Mouse (Mus musculus) heart, postnatal 25 days (tissue): ENCODE data around the gene Cxcl10. TPM values are rescaled to one million over a fixed set of nuclear protein-coding genes. Genes with fewer than 3 reads are reported as not detected.
A peak's percentile ranks its signal among the peaks of the same experiment; 100 is the strongest.

Experiments used
- DNase-seq: peaks from one replicate; pipeline ENCODE4 v3.0.0; 2022; ENCODE audit warnings: low spot score
- intact Hi-C: fragments of 180-260 bp; cut with DNase I; formaldehyde crosslinking; loops from one replicate; pipeline ENCODE4 v1.15.1; 2025
- total RNA-seq, 2 experiments: library from RNA; stranded (reverse); gene quantifications; 2 replicates each; pipeline ENCODE4 v1.2.3; 2021

Cxcl10 gene
- total RNA-seq, 2 experiments from 2014 or later = not detected

DNA sequence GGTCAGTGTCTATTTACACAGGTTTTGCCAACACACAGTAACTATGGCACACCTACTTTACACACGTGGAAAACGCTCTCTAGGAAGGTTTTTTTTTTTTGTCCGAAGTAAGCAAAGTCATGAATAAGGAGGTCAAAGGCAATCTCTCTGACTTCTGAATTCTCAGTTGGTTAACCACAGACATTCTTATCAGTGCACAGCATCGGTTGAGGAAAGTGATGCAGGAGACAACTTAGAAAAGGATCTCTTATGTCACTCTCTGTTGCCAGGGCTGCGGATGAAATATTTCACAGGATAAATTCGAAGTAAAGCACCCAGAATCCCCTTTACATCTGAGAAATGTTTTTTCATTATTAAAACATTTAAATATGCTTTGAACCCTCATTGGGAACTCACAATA, 21.3 kb downstream of the Cxcl10 start:
- intact Hi-C loops = no loop called here
- DNase-seq = no peak

DNA sequence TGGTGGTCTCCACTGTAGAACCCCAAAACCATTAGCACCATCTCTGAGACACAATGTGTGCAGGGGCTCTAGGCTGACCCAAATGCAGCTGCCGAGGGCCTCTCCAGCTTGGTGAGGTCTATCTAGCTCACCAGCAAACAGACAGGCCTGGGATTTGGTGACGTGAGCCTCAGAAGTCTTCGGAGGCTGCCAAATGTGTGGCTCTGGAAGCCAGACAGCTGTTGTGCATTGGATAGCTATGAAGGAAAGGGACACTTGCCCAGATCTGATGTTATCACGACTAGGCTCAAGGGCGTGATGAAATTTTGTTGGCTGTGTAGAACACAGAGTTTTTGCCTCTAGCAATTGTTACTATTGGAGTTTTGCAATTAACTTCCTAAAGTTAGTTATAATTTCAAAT, 25.4 kb downstream of the Cxcl10 start:
- intact Hi-C loops = no loop called here
- DNase-seq = peak; percentile 67

DNA sequence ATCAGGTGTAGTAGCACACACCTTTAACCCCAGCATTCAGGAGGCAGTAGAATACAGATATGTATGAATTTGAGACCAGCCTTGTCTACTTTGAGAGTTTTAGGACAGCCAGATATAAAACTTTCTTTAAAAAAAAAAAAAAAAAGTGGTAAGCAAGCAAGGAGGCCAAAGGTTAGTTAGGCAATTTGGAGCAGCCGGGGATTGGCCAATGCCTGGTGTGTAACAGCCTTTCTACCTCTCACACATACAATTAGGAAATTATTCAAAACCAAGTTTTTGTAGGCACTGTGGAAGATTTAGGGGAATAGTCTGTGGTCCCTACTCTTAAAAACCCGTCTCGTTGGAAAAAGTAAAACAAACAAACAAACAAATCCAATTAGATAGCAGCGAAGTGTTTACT, 26.1 kb downstream of the Cxcl10 start:
- DNase-seq = no peak
- intact Hi-C loops = no loop called here

DNA sequence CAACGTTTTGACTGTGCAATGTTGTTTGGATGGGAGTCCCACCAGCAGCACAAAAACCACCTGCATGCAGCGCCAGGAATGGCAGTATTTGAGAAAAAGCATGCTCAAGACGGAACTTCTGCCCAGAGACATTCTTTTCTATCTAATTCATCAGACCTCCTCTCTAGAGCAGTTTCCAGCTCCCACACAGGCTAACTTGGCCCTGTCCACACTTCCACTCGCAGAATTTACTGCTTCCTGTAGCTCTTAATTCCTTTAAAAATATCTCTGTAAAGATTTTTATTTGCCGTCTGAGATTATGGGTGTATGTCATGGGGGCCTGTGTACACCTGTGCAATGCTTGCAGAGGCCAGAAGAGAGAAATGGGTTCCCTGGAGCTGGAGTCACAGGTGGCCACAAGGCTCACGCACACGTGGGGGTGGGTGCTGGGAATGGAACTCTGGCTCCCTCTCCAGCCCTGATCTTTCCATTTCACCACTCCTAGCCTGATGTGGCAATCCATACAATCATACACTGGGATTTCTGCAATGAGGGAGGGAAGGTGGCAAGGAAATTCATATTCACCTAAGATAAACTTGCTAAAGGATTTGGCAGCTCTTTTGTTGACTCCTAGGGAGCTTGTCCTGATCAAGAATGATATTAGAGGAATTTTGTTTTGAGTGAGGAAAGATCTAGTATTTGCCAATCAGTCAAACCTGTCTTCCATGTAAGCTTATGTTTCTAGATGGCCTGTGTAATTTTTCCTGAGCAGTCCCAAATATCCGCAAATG, 26.9 kb downstream of the Cxcl10 start:
- DNase-seq = no peak
- intact Hi-C loops = no loop called here

DNA sequence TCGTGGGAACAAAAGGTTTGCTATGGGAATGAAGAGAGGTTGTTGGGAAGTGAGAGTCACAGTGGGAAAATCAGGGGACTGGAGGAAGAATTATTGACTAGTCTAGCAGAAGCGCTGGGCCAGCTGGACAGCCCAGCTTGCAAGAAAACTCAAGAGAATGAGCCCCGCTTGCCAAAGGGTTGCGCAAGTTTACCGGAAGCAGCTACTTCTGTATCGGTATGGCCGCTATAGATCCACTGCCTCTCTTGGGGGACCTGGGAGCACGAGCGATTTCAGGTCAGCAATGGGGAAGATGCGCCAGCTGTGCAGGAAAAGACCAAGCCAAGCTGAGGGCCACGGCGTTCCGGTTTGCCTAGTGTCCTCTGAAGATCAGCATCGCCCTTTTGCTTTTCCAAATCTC, 30.1 kb downstream of the Cxcl10 start:
- intact Hi-C loops = loop anchor here (10.0 kb wide), 1 partner anchor 186 kb away; the partner anchor contains the start of gene Scarb2
- DNase-seq = no peak

DNA sequence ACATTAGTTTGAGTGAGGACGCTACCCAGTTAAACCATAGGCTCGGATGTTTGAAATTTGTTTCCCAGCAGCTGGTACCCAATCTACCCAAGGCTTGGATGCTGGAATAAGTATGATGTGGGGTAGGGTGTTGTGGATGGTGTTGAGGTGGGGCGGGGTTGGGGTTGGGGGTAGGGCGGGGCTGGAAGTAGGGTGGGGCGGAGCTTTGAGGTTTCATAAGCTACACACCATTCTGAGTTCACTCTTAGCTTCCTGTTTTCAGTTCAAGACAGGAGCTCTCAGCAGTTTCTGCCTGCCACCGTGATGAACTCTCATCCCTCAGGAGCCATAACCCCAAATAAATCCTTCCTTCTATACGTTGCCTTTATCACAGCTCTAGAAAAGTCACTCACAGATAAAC, 30.6 kb downstream of the Cxcl10 start:
- intact Hi-C loops = loop anchor here (10.0 kb wide), 1 partner anchor 187 kb away; the partner anchor contains the start of gene Scarb2
- no peak for DNase-seq

DNA sequence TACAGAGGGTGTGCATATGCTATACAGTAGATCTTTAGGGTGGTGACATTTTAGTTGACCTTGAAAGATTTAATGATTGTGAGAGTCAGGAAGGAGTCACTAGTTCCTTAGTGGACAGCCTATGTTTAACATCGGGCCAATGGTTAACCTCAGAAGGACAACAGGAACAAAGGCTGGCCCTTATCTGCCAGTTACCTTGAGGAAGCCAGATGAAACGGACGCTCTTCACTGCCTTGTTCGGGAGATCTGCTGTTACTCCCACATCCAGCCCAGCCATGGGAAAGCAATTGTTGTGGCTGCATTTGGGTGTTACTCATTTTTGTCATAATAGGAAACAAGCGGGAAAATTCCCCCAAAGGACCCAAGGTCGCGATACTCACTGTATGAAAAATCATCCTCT, 34.9 kb downstream of the Cxcl10 start:
- no peak for DNase-seq
- intact Hi-C loops = loop anchor here (1.0 to 10.0 kb wide), 2 partner anchors 85 to 191 kb away; partner anchors contain the start of gene Scarb2

DNA sequence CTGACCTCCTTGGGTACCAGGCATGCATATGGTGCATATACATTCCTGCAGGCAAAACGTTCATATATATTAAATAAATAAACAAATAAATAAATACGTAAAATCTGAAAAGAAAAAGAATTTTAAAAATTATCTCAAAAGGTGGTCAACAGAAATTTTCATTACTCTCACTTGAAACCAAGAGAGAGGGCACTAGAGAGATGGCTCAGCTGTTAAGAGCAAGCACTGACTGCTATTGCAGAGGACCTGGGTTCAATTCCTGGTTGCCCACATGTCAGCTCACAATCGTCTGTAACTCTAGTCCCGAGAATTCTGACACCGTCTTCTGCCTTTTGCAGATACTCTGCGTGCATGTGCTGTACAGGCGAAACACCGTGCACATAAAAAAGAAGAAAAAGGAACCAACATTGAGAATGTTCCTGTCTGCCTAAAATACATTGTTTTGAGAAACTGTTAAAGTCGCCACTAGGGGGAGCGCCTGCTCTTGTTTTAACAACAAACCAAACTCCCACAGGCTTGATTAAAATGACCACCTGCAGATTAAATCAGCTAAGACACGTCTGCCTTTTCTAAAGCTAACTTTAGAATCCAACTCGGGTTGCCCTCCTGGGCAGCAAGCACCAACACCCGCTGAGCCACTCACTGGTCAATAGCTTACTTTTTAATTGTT, 36.5 kb downstream of the Cxcl10 start:
- peak; percentile 58 for DNase-seq
- intact Hi-C loops = loop anchor here (1.0 to 10.0 kb wide), 2 partner anchors 69 to 193 kb away; partner anchors contain the start of gene Scarb2

DNA sequence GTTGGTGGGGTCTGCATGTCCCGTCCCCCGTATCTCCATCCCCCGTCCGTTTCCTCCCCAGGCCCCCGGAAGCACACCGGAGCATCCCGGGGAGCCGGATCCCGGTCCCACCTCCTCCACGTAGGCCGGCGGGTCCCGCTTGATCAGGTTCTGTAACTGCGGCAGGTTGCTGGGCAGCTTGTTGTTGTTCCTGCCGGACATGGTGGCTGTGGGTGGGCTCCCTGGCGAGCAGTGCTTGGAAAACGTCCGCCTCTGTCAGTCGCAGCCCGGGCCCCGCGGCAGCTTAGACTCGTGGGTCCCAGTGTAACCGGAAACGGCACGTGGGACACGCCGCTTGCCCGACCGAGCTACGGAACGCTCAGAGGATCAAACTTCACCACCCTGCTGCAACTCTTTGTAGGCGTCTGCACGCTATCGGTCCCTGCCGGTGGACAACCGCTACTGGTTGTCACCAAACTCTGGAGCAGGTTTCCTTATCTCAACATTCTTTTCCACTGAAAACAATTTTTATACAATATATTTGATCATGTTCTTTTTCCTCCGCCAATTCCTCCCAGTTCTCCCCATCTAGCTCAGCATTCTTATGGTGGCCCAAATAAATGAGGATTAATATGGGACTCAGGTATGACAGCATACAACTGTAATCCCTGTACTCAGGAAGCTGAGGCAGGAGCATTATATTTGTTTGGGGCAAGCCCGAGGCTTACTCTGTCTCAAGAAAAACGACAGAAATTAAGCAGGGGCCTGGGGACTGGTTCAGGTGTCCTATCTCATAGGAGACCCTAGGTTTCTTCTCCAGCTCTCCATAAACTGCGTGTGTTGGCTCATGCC, 38.8 kb downstream of the Cxcl10 start, which contains the start of gene Sdad1:
Sdad1 (minus strand) TSS at position 799 of the 831 bp plus-strand sequence.
- intact Hi-C loops = loop anchor here (10.0 kb wide), 1 partner anchor 195 kb away; the partner anchor contains the start of gene Scarb2
- DNase-seq = peak; percentile 84

DNA sequence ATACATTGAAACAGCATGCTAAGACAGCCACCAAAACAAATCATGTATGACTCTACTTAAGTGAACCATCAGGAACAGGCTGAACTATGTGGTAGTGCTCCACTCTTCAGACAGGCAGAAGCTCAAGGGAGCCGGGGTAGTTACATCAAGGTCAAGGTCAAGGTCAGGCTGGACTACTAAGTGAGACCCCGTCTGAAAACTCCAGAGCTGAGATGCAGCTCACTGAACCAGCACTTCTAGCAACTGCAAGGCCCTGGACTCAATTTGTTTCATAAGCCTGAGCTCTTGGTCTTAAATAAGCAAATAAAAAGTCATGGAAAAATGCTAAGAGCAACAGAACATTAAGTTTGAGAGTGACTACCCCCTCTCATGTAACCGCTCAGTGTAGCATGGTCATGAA, 44.4 kb downstream of the Cxcl10 start:
- no peak for DNase-seq
- intact Hi-C loops = no loop called here

DNA sequence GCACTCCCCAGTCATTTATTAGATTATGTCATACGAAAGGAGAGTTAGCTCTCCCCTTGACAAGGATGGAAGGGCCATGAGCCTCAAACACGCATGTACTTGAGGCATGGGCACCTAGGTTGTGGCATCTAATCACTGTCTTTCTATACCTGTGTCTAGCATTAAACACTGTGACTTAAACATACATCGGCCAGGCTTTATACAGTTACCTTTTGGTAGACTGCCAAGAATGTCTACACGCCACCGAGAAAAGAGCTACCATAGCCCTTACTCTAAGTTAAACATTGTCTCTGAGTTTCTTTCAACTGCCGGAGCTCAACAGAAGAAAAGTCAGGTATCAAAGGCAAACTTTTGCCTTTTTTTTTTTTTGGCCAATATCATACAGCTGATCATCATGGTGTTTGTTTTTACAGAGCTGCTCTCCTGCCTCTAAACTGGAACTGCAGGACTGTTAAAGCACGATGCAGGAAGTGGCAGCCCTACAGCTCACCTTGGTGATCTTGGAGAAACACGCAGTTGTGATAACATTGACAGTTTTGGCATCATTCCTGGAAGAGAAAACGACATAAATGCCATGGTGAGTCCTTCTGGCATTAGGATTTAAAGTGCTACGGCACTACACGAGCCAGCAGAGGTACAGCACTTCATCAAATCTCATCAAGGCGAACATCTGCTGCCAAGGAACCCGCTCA, 46.4 kb downstream of the Cxcl10 start:
- DNase-seq = no peak
- intact Hi-C loops = no loop called here

Other genes starting within 250 kb of the Cxcl10 start
- gene Uso1, start 211.0 kb downstream of the Cxcl10 start, total RNA-seq = 10 to 100 TPM; 38.2 to 38.3 TPM
- gene U90926, start 133.5 kb downstream of the Cxcl10 start, total RNA-seq = not detected
- gene Ppef2, start 92.6 kb downstream of the Cxcl10 start, total RNA-seq = under 1 TPM in 1 of 2 experiments, not detected in 1; 0.16 TPM
- 10 to 100 TPM; 12.6 to 12.9 TPM for gene Naaa, start 70.7 kb downstream of the Cxcl10 start, total RNA-seq
- gene Sdad1, start 38.4 kb downstream of the Cxcl10 start, total RNA-seq = 10 to 100 TPM; 11.2 to 12.3 TPM
- gene Cxcl9, start 20.8 kb downstream of the Cxcl10 start, total RNA-seq = 1 to 10 TPM; 1.7 to 2.6 TPM
- 100 to 1,000 TPM; 689 to 788 TPM for gene Art3, start 17.1 kb downstream of the Cxcl10 start, total RNA-seq
- 10 to 100 TPM; 16.5 to 17.0 TPM for gene Nup54, start 86.3 kb upstream of the Cxcl10 start, total RNA-seq
- 10 to 100 TPM; 70.5 to 74.6 TPM for gene Scarb2, start 157.9 kb upstream of the Cxcl10 start, total RNA-seq
- gene Fam47e, start 206.2 kb upstream of the Cxcl10 start, total RNA-seq = not detected